Mouse (Mus musculus): ENCODE data around the gene Tmub1.

Gene Tmub1

DNA sequence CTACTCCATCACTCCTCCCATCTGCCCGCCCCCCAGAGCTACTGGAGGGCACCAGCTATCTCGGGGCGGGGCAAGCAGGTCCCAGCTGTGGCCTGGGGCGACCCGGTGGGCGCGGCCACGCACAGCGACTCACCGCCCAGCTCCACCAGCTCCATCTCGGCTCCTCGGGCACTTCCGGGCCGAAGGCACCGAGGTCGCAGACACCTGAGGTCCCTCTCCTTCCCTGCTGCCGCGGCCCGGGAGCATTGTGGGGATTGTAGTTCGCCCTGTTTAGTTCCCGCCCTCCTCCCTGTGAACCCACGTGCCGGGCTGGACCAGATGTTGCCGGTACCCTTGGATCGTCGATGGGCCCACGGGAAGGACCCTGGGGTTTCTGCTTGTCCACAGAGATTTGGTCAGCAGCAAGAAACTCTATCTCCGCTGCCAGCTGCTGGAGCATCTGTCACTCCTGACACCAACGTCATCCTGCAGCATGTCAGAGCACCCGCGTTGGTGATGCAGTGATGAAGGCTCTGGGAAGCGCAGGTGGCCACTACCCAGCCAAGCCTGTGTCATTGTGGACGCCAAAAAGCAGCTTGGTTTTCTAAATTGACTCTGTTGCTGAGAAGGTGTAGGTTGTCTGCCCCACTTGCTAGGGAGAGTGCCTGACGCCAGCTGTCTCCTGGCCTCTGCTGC is at the start of gene Tmub1:
Tmub1 (minus strand) TSS at position 231 of the 675 bp plus-strand sequence.
- peak; percentile 83 to 89 for DNase-seq

DNA sequence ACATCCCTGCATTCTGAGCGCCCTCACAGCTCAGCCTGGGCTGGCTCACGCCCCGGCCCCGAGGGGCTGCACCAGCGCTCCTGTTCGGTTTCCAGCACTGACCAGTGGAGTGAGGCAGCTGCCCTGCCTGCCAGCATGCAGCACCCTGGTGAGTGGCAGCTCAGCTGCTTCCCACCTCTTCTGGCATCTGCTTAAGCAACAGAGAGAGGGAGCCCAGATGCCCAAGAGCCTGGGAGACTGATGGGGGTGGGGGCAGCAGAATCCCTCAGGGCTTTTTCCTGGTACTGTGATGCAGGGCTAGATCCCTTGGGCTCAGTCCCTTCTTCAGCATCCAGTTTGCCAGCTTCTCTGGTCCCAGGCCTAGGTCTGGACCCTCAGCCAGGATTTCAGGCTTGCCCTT is 49.1 kb upstream of the Tmub1 start:
- DNase-seq: no peak

DNA sequence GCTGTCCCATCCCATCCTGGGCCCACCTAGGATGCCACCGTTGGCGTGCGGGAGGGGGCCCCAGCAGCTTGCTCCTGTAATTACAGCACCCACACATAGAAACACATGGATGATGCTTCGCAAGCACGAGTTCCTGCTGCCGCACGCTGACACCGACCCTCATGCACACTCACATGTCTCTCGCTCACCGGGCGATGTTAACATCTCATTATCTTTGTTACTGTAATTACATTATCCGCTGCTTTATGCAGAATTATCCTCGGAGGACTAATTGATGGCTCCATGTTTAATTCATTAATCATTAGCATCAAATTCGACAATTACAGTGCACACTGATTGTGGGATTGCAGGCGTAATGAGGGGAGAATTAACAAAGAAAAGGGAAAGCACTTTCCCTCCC is 47.4 kb upstream of the Tmub1 start:
- DNase-seq: peak in 1 of 2 experiments; percentile 4

DNA sequence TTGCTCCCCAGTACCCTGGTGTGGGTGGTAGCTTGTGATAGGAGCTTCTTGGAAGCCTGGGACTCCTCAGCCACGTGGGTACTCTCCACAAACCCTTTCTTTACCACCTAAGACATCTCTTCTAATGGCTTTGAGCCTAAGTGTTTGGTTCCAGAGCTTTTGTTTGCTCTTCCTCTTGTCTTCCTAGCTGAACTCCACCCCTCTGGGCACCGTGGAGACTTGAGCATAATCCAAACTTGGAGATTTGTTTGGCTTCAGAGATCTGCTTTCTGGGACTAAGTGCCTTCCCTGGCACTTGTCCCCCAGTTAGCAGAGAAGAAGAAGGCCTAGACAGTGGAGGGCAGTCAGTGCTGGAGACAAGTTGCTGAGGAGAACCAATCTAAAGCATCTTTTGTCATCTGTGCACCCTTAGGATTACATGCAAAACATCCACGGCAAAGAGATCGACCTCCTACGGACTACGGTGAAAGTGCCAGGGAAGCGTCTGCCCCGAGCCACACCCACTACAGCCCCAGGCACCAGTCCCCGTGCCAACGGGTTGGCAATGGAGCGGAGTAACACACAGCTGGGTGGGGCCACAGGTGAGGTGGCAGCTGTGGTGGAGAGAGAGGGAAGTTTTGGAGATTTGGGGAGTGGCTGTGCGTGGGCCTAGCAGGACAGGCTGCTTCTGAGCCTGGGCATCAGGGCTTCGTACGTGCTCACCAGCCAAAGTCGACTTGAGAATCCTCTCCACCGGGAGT is 45.1 kb upstream of the Tmub1 start:
- DNase-seq: peak in 1 of 2 experiments; percentile 6

DNA sequence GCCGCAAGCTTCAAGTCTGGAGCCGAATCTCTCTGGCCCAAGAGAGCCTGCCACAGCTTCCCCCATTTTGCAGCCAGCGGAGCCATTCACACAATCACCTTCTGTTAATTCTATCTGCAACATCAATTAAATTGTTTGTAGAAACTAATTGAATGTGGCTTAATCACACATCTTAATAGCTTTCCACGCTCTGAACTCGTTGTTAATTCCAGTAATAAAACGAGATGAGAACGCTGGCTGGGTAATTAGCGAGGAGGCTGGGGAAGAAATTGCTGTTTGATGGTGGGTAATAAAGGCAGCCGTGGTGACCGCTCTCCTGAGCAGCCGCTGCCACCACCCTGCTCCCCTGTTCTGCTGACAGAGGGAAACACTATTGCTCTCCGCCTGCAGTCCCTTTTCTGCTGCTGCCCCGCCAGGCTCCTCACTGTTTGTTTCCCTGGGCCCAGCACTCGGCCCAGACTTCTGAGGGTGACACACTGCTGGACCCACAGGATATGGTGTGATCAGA is 42.8 kb upstream of the Tmub1 start:
- no peak for DNase-seq

DNA sequence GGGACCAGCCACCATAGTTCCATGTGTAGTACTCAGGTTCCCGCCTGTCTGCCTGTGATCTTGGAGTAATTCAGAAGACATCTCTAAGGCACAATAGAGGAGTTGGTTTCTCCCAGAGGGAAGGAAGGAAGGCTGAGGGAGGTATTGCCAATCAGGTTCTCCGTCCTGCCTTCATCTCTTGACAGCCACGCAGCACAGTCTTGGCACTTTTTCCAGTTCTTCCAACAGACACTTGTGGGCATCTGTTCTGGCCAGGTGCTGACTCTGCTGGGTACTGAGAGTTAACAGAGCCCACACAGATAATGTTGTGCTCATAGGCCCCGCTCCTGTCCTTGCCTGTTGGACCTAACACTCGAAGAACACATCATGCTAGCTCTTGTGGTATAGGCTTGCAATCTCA is 39.1 kb upstream of the Tmub1 start:
- no peak for DNase-seq

DNA sequence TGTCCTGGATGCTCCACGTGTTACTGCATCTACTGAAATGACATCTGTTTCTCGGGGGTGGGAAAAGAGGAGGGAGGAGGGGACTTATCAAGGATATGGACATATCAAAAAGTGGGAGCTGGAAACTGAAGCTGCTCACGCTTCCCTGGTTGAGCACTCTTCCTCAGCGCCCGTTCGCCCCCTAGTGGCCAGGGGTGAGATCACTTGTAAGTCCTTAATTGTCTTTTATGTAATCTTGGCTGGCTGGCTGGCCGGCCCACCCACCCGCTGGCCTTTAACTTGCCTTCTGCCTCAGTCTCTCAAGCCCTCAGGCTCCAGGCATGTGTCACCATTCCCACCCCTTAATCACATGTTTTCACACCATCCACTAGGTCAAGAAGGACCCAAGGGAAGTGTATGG is 38.4 kb upstream of the Tmub1 start:
- DNase-seq: peak; percentile 90 to 94

DNA sequence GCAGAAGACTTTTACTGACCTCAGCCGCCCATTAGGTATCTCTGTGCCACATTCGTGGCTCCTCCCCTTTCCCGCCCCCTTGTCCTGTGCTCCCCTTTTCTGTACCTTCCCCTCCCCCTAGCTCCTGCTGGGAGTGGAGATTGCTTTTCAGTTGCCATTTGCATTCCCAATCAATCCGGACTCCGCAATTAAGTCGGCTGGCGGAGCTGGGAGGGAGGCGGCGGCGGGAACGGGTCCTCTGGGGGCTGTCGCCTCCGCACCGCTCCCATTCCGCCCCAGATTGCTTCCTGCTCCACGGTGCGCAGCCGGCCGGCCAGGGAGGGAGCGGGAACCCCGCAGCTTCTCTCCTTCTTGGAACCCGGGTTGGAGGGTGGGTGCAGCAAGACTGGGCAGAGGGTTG is 37.3 kb upstream of the Tmub1 start:
- no peak for DNase-seq

DNA sequence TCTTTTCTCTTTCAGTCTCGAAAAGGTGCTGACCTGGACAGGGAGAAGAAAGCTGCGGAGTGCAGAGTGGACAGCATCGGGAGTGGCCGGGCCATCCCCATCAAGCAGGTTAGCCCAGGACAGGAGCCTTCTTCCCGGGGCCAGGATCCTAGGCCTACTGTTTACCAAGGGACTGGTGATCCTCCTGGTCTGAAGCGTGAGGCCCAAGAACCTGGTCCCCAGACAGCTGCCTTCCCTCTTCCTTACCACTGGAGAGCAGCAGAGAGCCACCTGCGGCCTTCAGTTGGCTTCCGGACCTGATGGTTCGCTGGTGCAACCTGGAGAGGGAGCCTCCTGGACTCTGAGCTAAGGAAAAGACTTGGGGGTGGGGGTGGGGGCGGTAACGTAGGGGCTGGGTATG is 35.7 kb upstream of the Tmub1 start:
- DNase-seq: peak; percentile 75 to 78

DNA sequence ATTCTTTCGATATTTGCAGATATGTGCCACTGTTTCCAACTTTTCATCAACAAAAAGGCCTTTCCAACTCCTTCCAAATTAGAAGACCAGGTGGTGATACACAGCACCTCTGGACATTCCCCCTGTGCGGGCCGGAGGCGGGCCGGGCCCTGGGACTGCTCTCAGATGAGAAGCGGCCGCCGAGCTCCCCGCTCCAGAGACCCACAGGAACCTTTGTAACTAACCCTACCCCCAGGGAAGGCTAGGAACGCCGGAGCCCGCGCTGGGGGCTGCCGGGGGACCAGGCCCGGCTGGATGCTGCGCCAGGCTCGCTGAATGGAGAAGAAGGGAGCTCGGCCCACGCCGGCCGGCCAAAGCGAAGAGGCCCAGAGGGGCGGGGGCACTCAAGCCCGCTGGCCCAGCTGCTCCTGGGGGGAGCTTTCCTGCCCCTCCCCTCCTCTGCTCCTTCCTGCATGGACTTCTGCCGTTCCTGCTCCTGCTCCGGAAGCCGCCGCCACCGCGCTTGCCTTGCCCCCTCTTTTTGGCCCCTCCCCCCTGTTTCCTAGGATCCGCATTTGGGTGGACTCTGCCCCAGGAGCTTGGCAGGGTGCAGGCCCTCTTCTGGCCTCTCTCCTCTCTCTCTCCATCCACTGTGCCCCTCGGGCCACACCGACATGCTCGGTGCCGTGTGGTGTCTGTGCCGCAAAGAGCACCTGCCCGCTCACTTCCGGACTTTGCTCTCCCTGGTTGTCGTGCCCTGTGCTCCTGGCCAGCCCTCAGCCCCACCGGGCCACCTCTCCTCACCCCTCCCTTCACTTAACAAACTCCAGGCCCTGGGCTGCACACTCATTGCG is 34.8 kb upstream of the Tmub1 start:
- DNase-seq: no peak

DNA sequence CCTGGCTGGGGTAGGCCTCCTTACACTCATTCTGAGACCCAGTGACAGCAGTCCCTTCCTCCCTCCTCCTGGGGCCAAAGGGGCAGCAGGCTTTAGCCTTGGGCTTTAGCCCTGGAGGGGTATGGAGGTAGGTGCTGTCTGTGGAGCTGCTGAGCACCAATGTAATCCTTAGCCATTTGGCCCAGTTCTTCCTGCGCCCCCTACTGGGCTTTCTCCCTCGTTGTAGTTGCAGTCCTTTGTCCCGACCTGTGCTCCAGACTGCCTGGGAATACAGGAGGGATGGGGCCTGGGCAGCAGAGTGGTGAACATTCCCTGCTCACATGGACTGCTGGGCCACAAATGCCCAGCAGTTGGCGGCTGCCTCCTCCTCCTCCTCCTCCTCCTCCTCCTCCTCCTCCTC is 34.0 kb upstream of the Tmub1 start:
- DNase-seq: peak; percentile 77 to 79

DNA sequence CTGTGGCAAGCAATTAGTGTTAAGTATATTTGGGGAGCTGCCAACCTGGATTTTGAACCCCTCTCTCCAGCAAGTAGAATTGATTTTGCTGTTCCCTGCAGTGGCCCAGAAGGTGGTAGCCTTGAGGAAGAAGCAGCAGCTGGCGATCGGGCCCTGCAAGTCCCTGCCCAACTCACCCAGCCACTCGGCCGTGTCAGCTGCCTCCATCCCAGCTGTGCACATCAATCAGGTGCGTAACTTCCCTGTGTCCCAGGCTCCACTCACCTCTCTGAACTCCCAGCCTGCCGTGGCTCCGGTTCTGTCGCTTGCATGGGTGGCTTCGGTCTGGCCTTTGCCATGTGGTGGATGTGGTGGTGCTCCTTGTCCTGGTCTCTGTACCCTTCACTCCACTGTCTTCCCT is 30.3 kb upstream of the Tmub1 start:
- DNase-seq: no peak

DNA sequence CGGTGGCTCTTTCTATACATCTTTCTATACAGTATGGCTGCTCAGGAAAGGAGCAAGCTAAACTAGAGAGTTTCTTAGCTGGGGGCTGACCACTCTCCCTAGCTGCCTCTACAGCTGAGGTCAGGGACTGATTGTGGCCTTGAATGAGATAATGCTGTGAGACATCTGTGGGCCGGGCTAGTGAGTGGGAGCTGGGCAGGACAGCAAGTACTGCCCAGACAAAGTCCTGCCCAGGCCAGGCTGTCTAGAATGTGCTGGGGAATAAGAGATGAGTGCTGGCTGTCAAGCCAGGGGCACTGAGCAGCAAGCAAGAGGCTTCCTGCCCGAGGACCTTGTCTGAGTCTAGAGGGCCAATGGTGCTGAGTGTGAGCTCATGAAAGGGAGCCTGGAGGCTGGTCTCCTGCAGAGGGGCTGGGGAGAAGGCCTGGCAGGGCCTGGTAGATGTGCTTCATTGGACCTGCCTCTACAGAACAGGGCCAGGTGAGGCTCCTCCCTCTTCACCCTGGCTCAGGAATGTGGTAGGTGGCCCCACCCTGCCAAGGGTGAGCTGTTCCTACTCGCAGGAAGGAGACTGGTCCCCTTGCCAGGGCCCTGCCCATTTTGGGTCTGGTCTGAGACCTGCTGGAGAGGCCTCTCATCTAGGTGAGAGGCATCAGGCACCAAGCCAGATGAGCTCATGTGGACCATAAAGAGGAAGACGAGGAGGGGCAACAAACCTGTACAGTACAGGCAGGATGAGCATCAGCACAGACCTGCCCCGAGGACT is 28.0 kb upstream of the Tmub1 start:
- DNase-seq: peak; percentile 51 to 56

DNA sequence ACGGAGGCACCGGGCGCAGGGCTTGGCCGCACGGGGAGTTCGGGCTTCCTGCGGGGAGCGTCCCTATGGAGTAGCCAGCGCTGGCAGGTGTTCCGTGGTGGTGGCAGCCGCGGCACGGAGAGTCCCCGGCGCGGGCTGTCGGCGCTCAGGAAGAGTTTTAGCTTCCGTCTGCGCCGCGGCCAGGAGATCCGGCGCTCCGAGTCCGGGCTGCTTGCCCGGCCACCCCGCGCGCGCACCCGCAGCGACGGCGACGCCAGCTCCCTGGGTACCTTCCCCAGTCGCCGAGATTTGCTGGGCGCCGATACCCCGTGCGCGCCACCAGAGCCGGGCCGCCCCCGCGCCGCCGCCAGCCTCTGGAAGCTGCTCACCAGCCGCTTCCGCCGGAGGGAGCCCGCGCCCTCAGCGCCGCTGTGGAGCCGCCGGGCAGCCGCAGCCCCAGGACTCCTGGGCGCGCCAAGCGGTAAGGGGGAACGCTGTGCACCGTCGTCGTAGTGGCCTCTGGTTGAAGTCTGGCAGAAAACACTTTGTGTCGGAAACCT is 27.1 kb upstream of the Tmub1 start:
- DNase-seq: peak in 1 of 2 experiments; percentile 65

DNA sequence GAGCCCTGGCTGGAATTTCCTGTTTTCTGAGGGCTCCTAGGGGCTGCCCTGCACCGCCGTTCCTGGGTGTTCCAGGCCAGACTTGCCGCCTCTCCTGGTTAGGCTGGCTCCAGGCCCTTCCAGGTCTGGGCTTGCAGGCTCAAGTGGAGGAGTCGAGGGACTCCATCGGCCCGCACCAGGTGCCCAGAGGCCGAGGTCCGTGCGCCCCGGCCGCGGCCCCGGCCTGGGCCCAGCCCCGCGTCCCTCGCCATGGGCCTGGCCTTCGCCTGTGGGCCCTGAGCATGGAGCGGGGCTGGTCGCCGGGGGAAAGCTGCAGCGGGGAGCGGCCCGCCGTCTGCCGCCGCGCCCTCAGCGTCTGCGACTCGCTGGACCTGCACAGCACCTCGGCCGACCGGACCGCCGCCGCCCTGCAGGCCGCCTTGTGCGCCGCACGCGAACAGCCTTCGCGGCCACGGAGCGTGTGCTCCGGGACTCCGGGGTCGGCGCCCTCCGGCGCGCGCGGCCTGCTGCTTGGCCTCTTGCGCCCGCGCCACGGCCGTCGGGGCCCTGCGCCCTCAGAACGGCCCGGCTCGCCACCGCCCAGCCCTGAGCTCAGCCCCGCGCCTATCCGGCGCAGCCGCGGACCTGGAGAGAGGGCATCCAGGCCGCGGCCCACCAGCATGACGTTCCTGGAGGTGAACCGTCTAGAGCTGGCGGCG is 26.5 kb upstream of the Tmub1 start:
- peak in 1 of 2 experiments; percentile 49 for DNase-seq

DNA sequence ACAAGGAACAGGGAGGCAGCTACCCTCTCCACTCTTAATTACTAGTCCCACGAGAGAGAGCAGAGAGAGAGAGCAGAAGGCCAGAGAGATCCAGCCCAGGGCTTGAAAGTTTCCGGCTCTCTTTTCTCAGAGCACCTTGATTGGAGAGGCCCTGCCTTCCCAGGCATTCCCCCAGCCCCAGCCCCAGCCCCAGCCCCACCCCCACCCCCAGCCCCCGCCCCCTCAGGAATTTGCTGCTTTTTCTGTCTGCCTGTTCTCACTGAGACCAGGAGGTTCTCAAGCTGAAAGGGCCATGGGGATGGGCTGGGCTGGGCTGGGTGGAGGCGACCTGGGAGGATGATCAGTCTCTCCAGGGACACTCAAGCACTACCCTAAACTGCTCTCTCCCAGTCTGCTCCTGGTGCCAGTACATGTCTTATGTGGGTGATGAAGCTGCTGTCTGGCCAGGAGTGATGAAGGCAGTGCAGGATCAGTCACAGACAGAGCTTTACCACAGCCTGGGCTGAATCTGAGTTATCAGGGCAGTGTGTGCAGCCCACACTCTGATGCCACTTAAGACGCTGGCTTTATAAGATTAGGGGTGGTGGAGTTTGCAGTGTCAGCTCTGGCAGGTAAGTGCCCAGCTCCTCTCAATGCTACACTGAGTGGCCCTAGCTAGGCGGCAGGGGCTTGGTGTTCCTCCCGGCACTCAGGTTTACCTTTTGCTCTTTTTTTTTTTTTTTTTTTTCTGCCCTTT is 25.4 kb upstream of the Tmub1 start:
- no peak for DNase-seq

DNA sequence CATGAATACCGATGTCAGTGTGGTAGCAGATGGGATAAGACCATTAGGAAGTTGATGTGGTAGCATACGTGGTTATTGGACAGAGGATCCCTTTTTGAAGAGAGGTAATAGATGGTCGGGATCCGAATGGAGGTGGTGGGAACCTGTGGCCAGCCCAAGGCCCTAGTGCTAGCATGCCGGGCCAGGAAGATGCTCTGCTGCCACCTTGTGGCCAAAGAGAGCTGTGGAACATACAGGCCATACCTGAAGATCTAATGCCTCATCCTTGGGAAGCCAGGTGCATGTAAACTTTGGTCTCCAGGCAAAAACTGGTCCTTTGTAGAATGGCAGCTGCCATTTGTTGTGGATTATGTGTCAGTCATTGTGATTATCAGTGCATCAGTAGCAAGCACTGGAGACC is 22.9 kb upstream of the Tmub1 start:
- peak; percentile 88 to 91 for DNase-seq

DNA sequence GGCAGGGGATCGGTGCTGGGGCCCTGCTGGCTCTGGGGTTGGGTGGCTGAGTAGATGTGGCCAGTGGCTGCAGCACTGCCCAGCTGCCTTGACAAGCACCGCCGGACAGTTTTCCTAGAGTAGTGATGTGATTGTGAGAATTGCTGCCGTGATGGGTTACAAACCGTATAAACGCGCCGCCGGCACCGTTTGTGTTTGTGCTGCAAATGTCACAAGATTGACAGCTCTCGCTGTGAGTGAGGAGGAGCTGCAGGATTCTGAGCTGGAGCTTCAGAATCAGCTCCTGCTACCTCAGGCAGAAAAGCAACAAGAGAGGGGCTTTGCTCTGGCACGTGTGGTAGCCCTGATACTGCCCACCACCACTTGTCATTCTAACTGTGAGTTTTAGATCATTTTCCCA is 19.1 kb upstream of the Tmub1 start:
- DNase-seq: no peak

DNA sequence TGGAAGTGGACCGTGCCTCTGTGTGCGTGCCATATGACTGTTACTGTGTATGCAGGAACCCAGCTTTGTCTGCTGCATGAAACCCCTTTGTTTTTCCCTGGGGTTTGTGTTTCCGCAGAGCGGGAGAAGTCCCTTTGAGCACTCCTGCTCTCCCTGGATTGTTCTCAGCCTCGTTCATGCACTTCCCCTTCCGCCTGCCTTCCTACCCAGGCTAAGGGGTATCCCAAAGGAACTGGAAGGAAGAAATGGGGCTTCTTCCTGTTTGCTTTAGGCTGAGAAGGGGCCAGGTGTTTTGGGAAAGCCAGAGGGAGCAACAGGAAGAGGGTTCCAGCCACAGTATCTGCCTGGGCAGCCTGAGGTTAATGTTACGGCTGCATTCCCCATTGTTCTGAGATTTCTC is 8.0 kb upstream of the Tmub1 start:
- no peak for DNase-seq

DNA sequence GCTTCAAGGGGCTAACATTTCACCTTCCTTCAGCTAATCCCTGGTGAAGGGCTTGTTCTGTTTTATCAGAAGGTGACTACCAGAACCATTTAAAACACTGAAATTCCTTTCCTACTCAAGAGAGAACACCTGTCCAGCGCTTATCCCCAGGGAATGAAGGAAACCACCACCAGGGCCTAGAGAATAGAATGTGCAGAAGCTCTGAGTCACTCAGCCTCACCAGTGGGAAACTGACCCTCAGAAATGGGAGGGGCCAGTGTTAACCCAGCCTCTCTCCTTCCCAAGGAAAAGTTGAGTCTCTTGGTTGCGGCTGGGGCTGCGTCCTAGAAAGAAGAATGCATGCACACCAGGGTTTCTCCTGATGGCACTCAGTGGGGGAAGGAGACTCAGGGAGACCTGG is 7.4 kb upstream of the Tmub1 start:
- no peak for DNase-seq

DNA sequence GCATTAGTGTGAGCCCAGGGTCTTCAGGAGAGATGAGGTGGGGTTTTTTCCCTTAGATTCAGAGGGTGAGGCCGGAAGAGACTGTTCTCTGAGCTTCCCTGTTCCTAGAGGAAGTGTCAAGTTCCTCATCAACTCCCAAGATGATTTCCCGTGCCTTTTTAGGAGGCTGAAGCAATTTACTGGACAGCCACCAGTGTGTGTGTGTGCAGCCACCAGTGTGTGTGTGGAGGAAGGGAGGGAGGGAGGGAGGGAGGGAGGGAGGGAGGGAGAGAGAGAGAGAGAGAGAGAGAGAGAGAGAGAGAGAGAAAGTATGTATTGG is 6.3 kb upstream of the Tmub1 start:
- no peak for DNase-seq

Data from cerebellum, adult 18-20 months (tissue).